Mouse (Mus musculus) neural tube, embryonic 14.5 days (tissue): ENCODE measurements around the gene Gpr85. TPM values are rescaled to one million over a fixed set of nuclear protein-coding genes. Genes with fewer than 3 reads are reported as not detected.
A peak's percentile ranks its signal among the peaks of the same experiment; 100 is the strongest.

Source experiments
- ATAC-seq: fragments of 200-750 bp; cut with Nextera tagmentation; 2 replicates; pipeline ENCODE4 v1.8.0; 2017; ENCODE audit warnings: low read depth, mild to moderate bottlenecking, moderate TSS enrichment, moderate library complexity
- H3K27ac ChIP-seq: fragments of 300-500 bp; sonication (generic); 2 replicates; pipeline ENCODE4 v1.5.1; 2014; ENCODE audit warnings: low read depth, mild to moderate bottlenecking, control low read depth, low read length, moderate library complexity, mixed read lengths
- H3K27me3 ChIP-seq: fragments of 300-500 bp; sonication (generic); 2 replicates; pipeline ENCODE4 v1.6.1; 2014; ENCODE audit warnings: low read length; ENCODE audit not compliant: control insufficient read depth, insufficient read depth
- H3K36me3 ChIP-seq: fragments of 300-500 bp; sonication (generic); 2 replicates; pipeline ENCODE4 v1.6.1; 2014; ENCODE audit warnings: low read length, mixed read lengths; ENCODE audit not compliant: control insufficient read depth, insufficient read depth
- H3K4me1 ChIP-seq: fragments of 300-500 bp; sonication (generic); 2 replicates; pipeline ENCODE4 v1.6.1; 2014; ENCODE audit warnings: low read length; ENCODE audit not compliant: control insufficient read depth, insufficient read depth
- H3K4me2 ChIP-seq: fragments of 300-500 bp; sonication (generic); 2 replicates; pipeline ENCODE4 v1.6.1; 2014; ENCODE audit warnings: mild to moderate bottlenecking, low read depth, low read length, control low read depth
- H3K4me3 ChIP-seq: fragments of 300-500 bp; sonication (generic); 2 replicates; pipeline ENCODE4 v1.5.1; 2014; ENCODE audit warnings: low read depth, low read length, control low read depth, mixed read lengths
- H3K9ac ChIP-seq: fragments of 300-500 bp; sonication (generic); replicated peaks from 2 replicates; pipeline ENCODE4 v1.6.1; 2014; ENCODE audit warnings: low read depth, mild to moderate bottlenecking, control low read depth, low read length, mixed read lengths
- H3K9me3 ChIP-seq: fragments of 300-500 bp; sonication (generic); 2 replicates; pipeline ENCODE4 v1.6.1; 2016; ENCODE audit warnings: low read length; ENCODE audit not compliant: control insufficient read depth
- WGBS: fragments of 180-500 bp; shearing (Covaris S2); extraction: QIAGEN DNeasy Blood & Tissue Kit; methylation state at CpG from one replicate; pipeline ENCODE4 v1.1.7; 2014; 5-methylcytosine and 5-hydroxymethylcytosine counted together
- polyA plus RNA-seq: library from polyadenylated mRNA; unstranded; fragments of >200 nt; fragmentation: Nextera tagmentation; extraction: Ambion mirVana; gene quantifications from 2 replicates; pipeline ENCODE4 v1.2.1, GENCODE M21; 2014

Gpr85 gene
- polyA plus RNA-seq, 1 experiment from 2014 or later: 146 TPM

GRCm38 (mm10) chr6:13835720-13836665, 3.7 kb downstream of the Gpr85 start:
- H3K4me3 ChIP-seq: peak overlapping the region; percentile 81
- H3K9me3 ChIP-seq: no peaks in the 10 kb centered on the region
- peak; percentile 45 for ATAC-seq
- peak overlapping the region; percentile 89 for H3K4me2 ChIP-seq
- H3K36me3 ChIP-seq: no peaks in the 10 kb centered on the region
- peak overlapping the region; percentile 99 for H3K9ac ChIP-seq
- H3K4me1 ChIP-seq: peaks cover 23% of the 10 kb centered on the region
- H3K27ac ChIP-seq: peak overlapping the region; percentile 100
- WGBS: 44% methylated on average over 17 of the region's 17 CpGs
- H3K27me3 ChIP-seq: no peaks in the 10 kb centered on the region

DNA sequence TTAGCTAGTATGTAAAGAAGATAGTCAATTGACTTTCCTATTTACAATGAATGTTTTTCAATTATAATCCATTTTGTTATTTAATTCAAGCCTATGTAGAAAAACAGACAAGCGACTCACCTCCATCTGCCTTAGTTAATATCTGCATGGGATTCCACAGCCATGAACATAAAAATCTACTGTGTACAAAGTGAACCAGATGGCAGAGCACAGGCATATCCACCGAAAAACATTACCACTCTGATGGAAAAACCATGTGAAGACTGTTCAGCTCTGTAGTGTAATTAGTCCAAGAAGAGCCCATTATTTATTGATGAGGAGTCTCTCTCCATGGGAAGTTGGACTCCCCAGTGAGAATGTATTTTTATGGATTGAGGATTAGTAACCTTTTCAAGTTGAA, 7.0 kb downstream of the Gpr85 start:
- no peaks in the 10 kb centered on the region for H3K36me3 ChIP-seq
- H3K27ac ChIP-seq: no peak overlapping the region
- H3K27me3 ChIP-seq: no peaks in the 10 kb centered on the region
- H3K4me3 ChIP-seq: no peak overlapping the region
- 47% methylated on average over 2 of the region's 2 CpGs for WGBS
- peak; percentile 23; the same call in 1 of the 2 replicates for ATAC-seq
- peak overlapping the region; percentile 45 for H3K4me2 ChIP-seq
- no peak overlapping the region for H3K9ac ChIP-seq
- no peaks in the 10 kb centered on the region for H3K9me3 ChIP-seq
- H3K4me1 ChIP-seq: peaks cover 23% of the 10 kb centered on the region

GRCm38 (mm10) chr6:13828877-13829276, 10.9 kb downstream of the Gpr85 start:
- Histone ChIP-seq H3K4me2 (no peak overlapping the region), H3K9me3 (no peaks in the 10 kb centered on the region), H3K27ac (no peak overlapping the region), H3K4me3 (no peak overlapping the region), H3K36me3 (no peaks in the 10 kb centered on the region), H3K27me3 (no peaks in the 10 kb centered on the region), H3K9ac (no peak overlapping the region), H3K4me1 (peaks cover 16% of the 10 kb centered on the region)
- ATAC-seq: no peak
- 75% methylated on average over 1 of the region's 1 CpGs for WGBS

- Histone ChIP-seq H3K27me3 (no peaks in the 10 kb centered on the region), H3K36me3 (no peaks in the 10 kb centered on the region), H3K9me3 (no peaks in the 10 kb centered on the region), H3K4me1 (no peaks in the 10 kb centered on the region), H3K4me3 (no peak overlapping the region), H3K4me2 (no peak overlapping the region), H3K27ac (no peak overlapping the region), H3K9ac (no peak overlapping the region)
- no peak for ATAC-seq
These were observed 23.1 kb downstream of the Gpr85 start for GRCm38 (mm10) chr6:13816661-13817060.

- no peak overlapping the region for H3K4me3 ChIP-seq
- no peaks in the 10 kb centered on the region for H3K9me3 ChIP-seq
- no peaks in the 10 kb centered on the region for H3K27me3 ChIP-seq
- no peak overlapping the region for H3K9ac ChIP-seq
- H3K4me1 ChIP-seq: no peaks in the 10 kb centered on the region
- no peak overlapping the region for H3K27ac ChIP-seq
- no peak for ATAC-seq
- H3K4me2 ChIP-seq: no peak overlapping the region
- 92% methylated on average over 4 of the region's 4 CpGs for WGBS
- no peaks in the 10 kb centered on the region for H3K36me3 ChIP-seq
These were observed 27.6 kb downstream of the Gpr85 start for GRCm38 (mm10) chr6:13812157-13812556.

GRCm38 (mm10) chr6:13800071-13800470, 39.7 kb downstream of the Gpr85 start:
- Histone ChIP-seq H3K36me3 (no peaks in the 10 kb centered on the region), H3K4me3 (no peak overlapping the region), H3K4me1 (no peaks in the 10 kb centered on the region), H3K27ac (no peak overlapping the region), H3K9ac (no peak overlapping the region), H3K4me2 (no peak overlapping the region), H3K27me3 (no peaks in the 10 kb centered on the region), H3K9me3 (no peaks in the 10 kb centered on the region)
- WGBS: 73% methylated on average over 7 of the region's 7 CpGs
- no peak for ATAC-seq

- H3K4me2 ChIP-seq: no peak overlapping the region
- H3K27me3 ChIP-seq: no peaks in the 10 kb centered on the region
- no peak overlapping the region for H3K27ac ChIP-seq
- H3K4me3 ChIP-seq: no peak overlapping the region
- H3K36me3 ChIP-seq: no peaks in the 10 kb centered on the region
- no peak overlapping the region for H3K9ac ChIP-seq
- ATAC-seq: no peak
- H3K9me3 ChIP-seq: no peaks in the 10 kb centered on the region
- H3K4me1 ChIP-seq: no peaks in the 10 kb centered on the region
These were observed 42.4 kb downstream of the Gpr85 start for GRCm38 (mm10) chr6:13797389-13797788.

Other genes with a start within 250 kb of the Gpr85 start
- gene Tmem168, start 231.8 kb downstream of the Gpr85 start, polyA plus RNA-seq: 25.0 and 28.9 TPM in 2 replicates
- 31.1 and 32.5 TPM in 2 replicates for gene Bmt2, start 162.0 kb downstream of the Gpr85 start, polyA plus RNA-seq
- 65.9 and 68.2 TPM in 2 replicates for gene 2610001J05Rik, start 31.6 kb upstream of the Gpr85 start, polyA plus RNA-seq